Mouse (Mus musculus): ENCODE measurements at regions not wholly inside any gene's neighbourhood (a gene's known extent, or its start where the extent isn't known, plus 50 kb on each side); places are given as distances from the start of the nearest gene placed in this dataset.

GRCm38 (mm10) chr6:72037639-72038038 is 59.8 kb upstream of the St3gal5 start:
- DNase-seq = no peak

- DNase-seq = peak; percentile 20
Measured at GRCm38 (mm10) chr6:72043881-72044625, 53.3 kb upstream of the St3gal5 start.
